Mouse (Mus musculus) liver, embryonic 11.5 days (tissue): ENCODE results near the gene C1ql1. TPM values are rescaled to one million over a fixed set of nuclear protein-coding genes. Genes with fewer than 3 reads are reported as not detected.
A peak's percentile ranks its signal among the peaks of the same experiment; 100 is the strongest.

ENCODE experiments used
- ATAC-seq: fragments of 200-750 bp; cut with Nextera tagmentation; replicated peaks from 2 replicates; pipeline ENCODE4 v1.8.0; 2017; ENCODE audit warnings: moderate number of reproducible peaks, mild to moderate bottlenecking, moderate TSS enrichment, moderate library complexity; ENCODE audit not compliant: low FRiP score
- DNase-seq: peaks from one replicate; pipeline ENCODE4 v3.0.0-alpha.2; 2017; ENCODE audit warnings: low spot score
- H3K27ac ChIP-seq: fragments of 300-500 bp; sonication (generic); 2 replicates; pipeline ENCODE4 v1.5.1; 2014; ENCODE audit warnings: mild to moderate bottlenecking, low read depth, low read length, control low read depth
- H3K27me3 ChIP-seq: fragments of 300-500 bp; sonication (generic); replicated peaks from 2 replicates; pipeline ENCODE4 v1.6.1; 2014; ENCODE audit warnings: low read length, mixed read lengths; ENCODE audit not compliant: control insufficient read depth, insufficient read depth
- H3K36me3 ChIP-seq: fragments of 300-500 bp; sonication (generic); 2 replicates; pipeline ENCODE4 v1.6.1; 2014; ENCODE audit warnings: mild to moderate bottlenecking, low read length, moderate library complexity, mixed read lengths; ENCODE audit not compliant: control insufficient read depth, insufficient read depth
- H3K4me1 ChIP-seq: fragments of 300-500 bp; sonication (generic); replicated peaks from 2 replicates; pipeline ENCODE4 v1.6.1; 2014; ENCODE audit warnings: low read length, mixed read lengths; ENCODE audit not compliant: control insufficient read depth, insufficient read depth
- H3K4me2 ChIP-seq: fragments of 300-500 bp; sonication (generic); 2 replicates; pipeline ENCODE4 v1.6.1; 2014; ENCODE audit warnings: mild to moderate bottlenecking, control low read depth, moderate library complexity
- H3K4me3 ChIP-seq: fragments of 300-500 bp; sonication (generic); 2 replicates; pipeline ENCODE4 v1.5.1; 2014; ENCODE audit warnings: low read depth, low read length, control low read depth
- H3K9ac ChIP-seq: fragments of 300-500 bp; sonication (generic); 2 replicates; pipeline ENCODE4 v1.6.1; 2014; ENCODE audit warnings: low read depth, low read length, control low read depth
- H3K9me3 ChIP-seq: fragments of 300-500 bp; sonication (generic); 2 replicates; pipeline ENCODE4 v1.6.1; 2016; ENCODE audit warnings: low read length, inconsistent platforms, mixed read lengths; ENCODE audit not compliant: control insufficient read depth
- WGBS: fragments of 180-500 bp; shearing (Covaris S2); extraction: QIAGEN DNeasy Blood & Tissue Kit; methylation state at CpG from one replicate; pipeline ENCODE4 v1.1.7; 2014; 5-methylcytosine and 5-hydroxymethylcytosine counted together
- polyA plus RNA-seq: library from polyadenylated mRNA; unstranded; fragments of >200 nt; fragmentation: Nextera tagmentation; extraction: Ambion mirVana; gene quantifications from 2 replicates; pipeline ENCODE4 v1.2.1, GENCODE M21; 2014

Gene C1ql1
- polyA plus RNA-seq, 1 experiment from 2014 or later: 0.78 TPM

DNA sequence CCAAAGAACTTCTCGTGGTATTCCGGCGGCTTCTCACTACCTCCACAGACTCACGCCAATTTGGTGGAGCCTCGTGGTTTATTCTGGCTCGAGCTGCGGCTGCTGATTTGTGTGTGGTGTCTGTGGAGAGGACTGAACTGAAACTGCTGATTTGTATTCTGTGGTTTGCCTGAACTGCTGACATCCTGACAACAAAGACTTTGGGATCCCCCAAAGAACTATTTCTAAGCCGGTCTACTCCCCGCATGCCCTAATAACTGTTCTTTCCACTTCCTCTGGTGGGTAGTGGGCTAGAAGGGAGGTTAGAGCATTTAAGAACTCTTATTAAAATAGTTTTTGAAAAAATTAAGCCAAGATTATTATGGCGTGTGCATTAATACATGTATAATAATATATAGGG is 15.8 kb downstream of the C1ql1 start:
- Histone ChIP-seq H3K27ac (no peak overlapping the region), H3K4me3 (no peak overlapping the region), H3K36me3 (no peaks in the 10 kb centered on the region), H3K9me3 (no peaks in the 10 kb centered on the region), H3K4me1 (no peaks in the 10 kb centered on the region; the same call in 1 of the 2 replicates), H3K9ac (no peak overlapping the region), H3K27me3 (peaks cover 14% of the 10 kb centered on the region), H3K4me2 (no peak overlapping the region)
- DNase-seq: no peak
- ATAC-seq: no peak
- WGBS: 77% methylated on average over 10 of the region's 10 CpGs

DNA sequence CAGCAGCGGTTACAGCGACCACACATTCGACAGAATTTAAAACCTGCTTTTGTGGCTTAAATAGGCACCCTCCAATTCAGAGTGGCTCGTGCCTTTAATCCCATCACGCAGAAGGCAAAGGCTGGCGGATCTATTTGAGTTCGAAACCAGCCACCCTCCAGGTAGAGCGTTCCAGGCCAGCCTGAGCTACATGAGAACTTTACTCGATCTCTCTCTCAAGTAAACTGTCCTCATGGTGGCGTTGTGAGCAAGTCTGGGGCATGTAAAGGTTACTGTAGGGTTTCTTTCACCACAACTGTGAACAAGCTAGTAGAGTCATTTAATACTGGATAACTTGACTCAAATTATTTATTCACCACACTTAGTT is 21.2 kb downstream of the C1ql1 start:
- peak overlapping the region; percentile 73 for H3K4me2 ChIP-seq
- H3K4me1 ChIP-seq: peaks cover 6% of the 10 kb centered on the region; the same call in 1 of the 2 replicates
- peaks cover 3% of the 10 kb centered on the region; the same call in 1 of the 2 replicates for H3K36me3 ChIP-seq
- peak overlapping the region; percentile 98 for H3K27ac ChIP-seq
- 1% methylated on average over 10 of the region's 10 CpGs for WGBS
- ATAC-seq (peak; percentile 42), DNase-seq (no peak)
- H3K9me3 ChIP-seq: no peaks in the 10 kb centered on the region
- H3K27me3 ChIP-seq: no peaks in the 10 kb centered on the region
- H3K9ac ChIP-seq: peak overlapping the region; percentile 89
- H3K4me3 ChIP-seq: peak overlapping the region; percentile 86

DNA sequence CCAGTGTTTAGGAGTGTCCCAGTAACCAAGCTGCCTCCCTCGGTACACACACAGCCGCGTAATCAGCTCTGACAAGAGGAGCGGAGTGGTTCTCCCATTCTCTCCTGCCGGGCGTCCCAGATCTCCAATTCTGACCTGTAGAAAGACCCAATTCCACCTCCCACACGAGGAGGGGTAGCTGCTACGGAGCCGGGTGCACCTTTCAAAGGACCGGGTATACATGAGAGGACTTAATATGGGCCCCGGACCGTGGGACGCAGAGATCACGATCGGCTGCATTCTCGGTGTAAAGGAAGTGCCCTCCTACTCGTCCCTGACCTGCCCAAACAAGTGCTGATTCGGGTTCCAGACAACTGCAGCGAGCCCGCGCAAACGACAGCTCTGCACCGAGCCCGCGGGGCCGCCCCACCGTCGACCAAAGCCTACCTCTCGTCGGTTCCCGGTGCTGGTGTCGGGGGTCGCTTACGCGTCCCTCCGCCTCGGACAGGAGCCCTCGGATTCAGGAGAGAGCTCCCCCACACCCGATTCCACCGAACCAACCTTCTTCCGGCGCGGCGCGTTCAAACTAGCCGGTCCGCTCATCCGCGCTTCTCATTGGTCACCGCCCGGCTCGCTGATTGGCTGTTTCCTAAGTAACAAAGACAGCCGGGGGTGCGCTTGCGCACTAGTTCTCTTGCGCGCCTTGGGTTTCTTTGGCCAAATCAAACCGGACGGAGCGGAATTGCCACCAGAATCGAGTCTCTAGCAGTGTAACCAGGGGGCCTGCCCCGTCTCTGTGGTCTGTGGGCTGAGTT is 21.7 kb downstream of the C1ql1 start, which contains the start of gene Kif18b:
TSS of gene Kif18b (minus strand) at position 568 of the 794 bp plus-strand sequence.
- peak; percentile 91 for ATAC-seq
- H3K27me3 ChIP-seq: no peaks in the 10 kb centered on the region
- no peaks in the 10 kb centered on the region for H3K9me3 ChIP-seq
- peak within 1 kb of the TSS; percentile 98 for H3K27ac ChIP-seq
- DNase-seq: peak; percentile 95
- peak within 1 kb of the TSS; percentile 89 for H3K9ac ChIP-seq
- peak within 1 kb of the TSS; percentile 73 for H3K4me2 ChIP-seq
- H3K4me1 ChIP-seq: peaks cover 6% of the 10 kb centered on the region; the same call in 1 of the 2 replicates
- WGBS: under 1% methylated on average over 62 of the region's 62 CpGs
- H3K4me3 ChIP-seq: peak within 1 kb of the TSS; percentile 86
- H3K36me3 ChIP-seq: peaks cover 3% of the 10 kb centered on the region; the same call in 1 of the 2 replicates

DNA sequence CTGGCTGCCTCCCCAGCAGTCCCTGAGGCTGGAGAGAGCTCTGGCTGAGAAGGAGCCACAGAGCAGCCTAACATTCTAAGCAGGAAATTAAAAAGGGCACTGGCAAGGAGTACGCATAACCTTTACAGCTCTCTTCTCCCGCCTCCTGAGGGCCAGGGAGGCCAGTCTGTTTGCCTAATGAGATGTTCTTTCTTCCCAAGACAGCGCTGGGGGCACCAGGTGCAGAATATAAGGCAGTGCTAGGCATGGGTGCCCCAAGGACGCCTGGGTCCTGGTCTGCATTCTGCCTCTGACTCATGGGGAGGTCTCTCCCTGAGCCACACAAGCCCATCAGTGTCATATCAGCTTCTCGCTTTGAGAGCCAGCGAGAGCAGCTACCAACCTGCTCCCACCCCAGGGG is 25.0 kb downstream of the C1ql1 start:
- peaks cover 6% of the 10 kb centered on the region; the same call in 1 of the 2 replicates for H3K4me1 ChIP-seq
- peaks cover 3% of the 10 kb centered on the region; the same call in 1 of the 2 replicates for H3K36me3 ChIP-seq
- H3K27me3 ChIP-seq: no peaks in the 10 kb centered on the region
- H3K4me2 ChIP-seq: no peak overlapping the region
- H3K9me3 ChIP-seq: no peaks in the 10 kb centered on the region
- DNase-seq (no peak), ATAC-seq (no peak)
- H3K9ac ChIP-seq: no peak overlapping the region
- no peak overlapping the region for H3K4me3 ChIP-seq
- 81% methylated on average over 6 of the region's 6 CpGs for WGBS
- H3K27ac ChIP-seq: no peak overlapping the region

DNA sequence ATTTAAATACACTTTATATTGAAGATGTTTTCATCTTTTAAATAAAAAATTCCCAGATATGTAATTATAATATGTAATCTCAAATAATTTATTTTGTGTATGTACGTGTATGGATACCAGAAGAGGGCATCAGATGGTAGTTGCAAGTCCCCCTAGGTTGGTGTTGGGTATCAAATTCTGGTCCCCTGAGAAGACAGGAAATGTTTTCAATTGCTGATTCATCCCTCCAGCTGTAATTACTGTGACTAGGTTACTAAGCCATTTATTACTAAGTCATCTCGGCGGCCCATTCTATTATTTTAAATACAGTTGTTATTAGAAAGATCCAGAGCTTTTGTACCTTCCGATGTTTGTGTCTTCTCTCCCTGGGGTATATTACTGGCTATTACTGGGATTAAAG is 28.4 kb downstream of the C1ql1 start:
- H3K4me2 ChIP-seq: no peak overlapping the region
- peaks cover 35% of the 10 kb centered on the region for H3K36me3 ChIP-seq
- H3K4me3 ChIP-seq: no peak overlapping the region
- no peak overlapping the region for H3K27ac ChIP-seq
- H3K4me1 ChIP-seq: peaks cover 6% of the 10 kb centered on the region; the same call in 1 of the 2 replicates
- H3K27me3 ChIP-seq: no peaks in the 10 kb centered on the region
- DNase-seq (no peak), ATAC-seq (no peak)
- no peaks in the 10 kb centered on the region for H3K9me3 ChIP-seq
- no peak overlapping the region for H3K9ac ChIP-seq
- WGBS: 89% methylated on average over 4 of the region's 4 CpGs

DNA sequence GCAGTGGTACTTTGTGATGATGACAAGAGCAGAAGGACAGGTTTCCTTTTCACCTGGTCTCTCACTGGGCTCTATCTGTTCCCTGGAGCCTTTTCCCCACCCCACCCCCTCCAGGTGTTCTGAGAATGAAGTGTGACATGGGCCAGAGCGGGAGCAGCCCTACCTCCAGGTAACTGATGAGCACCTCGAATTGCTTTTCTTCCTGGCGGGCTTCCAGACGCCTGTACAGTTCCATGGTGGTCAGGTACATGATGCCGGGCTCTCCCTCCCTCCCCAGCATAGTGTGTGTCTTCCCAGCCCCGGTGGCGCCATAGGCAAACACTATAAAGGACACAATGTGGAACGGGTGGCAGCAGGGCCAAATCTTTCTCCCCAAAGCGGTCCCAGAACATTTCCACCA is 31.1 kb downstream of the C1ql1 start:
- no peak for DNase-seq
- H3K9ac ChIP-seq: no peak overlapping the region
- no peak overlapping the region for H3K4me3 ChIP-seq
- WGBS: 86% methylated on average over 9 of the region's 9 CpGs
- no peak overlapping the region for H3K4me2 ChIP-seq
- H3K36me3 ChIP-seq: peaks cover 44% of the 10 kb centered on the region
- no peaks in the 10 kb centered on the region for H3K27me3 ChIP-seq
- no peaks in the 10 kb centered on the region for H3K9me3 ChIP-seq
- no peaks in the 10 kb centered on the region for H3K4me1 ChIP-seq
- no peak for ATAC-seq
- no peak overlapping the region for H3K27ac ChIP-seq

DNA sequence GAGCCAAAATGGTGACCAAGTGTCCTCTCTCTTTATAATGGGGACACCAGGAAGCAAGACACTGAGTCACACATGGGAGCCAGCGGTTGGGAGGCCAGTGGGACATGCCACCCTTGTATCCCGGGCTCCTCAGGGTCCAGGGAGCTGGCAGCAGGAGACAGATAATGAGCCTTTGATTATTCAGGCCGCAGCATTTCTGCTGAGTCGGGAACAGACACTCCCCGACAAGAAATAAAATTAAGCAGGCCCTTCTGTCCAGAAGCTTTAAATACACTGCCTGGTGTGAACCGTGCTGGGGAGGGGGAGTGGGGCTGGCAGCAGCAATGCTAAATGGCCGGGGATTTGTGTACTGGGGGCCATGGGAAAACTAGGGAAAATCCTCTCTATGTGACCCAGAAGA is 35.1 kb downstream of the C1ql1 start:
- Histone ChIP-seq H3K9me3 (no peaks in the 10 kb centered on the region), H3K4me1 (no peaks in the 10 kb centered on the region), H3K4me2 (no peak overlapping the region), H3K9ac (no peak overlapping the region), H3K4me3 (no peak overlapping the region), H3K27ac (no peak overlapping the region), H3K27me3 (no peaks in the 10 kb centered on the region), H3K36me3 (peaks cover 82% of the 10 kb centered on the region)
- DNase-seq: no peak
- WGBS: 82% methylated on average over 7 of the region's 7 CpGs
- ATAC-seq: no peak

DNA sequence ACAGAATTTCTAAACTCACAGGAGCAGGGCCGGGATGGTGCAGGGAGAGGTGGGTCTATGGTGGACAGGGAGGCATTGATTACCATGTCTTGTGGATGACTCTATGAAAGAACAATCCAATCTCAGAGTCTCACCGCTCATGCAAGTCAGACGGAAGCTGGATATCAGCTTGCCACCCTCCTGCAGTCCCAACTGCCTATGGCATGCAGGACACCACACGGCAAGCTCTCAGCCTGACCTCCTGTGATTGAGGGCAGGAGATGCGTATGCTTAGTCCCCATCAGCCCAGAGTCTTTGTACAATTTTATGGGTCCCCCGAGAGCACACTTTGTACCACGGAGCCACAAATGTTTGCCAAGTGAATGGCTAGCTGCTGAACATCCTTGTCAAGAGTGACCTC is 42.8 kb downstream of the C1ql1 start:
- 82% methylated on average over 7 of the region's 7 CpGs for WGBS
- Histone ChIP-seq H3K27ac (no peak overlapping the region), H3K4me2 (no peak overlapping the region), H3K36me3 (peaks cover 35% of the 10 kb centered on the region), H3K4me3 (no peak overlapping the region), H3K4me1 (no peaks in the 10 kb centered on the region), H3K27me3 (no peaks in the 10 kb centered on the region), H3K9ac (no peak overlapping the region), H3K9me3 (no peaks in the 10 kb centered on the region)
- no peak for ATAC-seq
- no peak for DNase-seq

DNA sequence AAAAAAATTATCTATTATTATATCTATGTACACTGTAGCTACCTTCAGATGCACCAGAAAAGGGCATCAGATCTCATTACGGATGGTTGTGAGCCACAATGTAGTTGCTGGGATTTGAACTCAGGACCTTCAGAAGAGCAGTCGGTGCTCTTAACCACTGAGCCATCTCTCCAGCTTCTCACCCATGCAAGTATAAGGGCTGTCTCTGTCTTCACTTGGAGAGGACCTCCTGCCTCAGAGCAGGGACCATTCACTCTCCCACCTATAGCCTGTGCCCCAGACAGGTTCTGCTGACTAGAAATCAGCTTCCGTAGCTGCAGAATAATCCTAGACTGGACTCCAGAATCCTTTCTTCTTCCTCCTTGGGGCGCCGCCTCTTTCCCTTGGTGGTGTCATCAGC is 44.4 kb downstream of the C1ql1 start:
- H3K4me2 ChIP-seq: no peak overlapping the region
- no peaks in the 10 kb centered on the region for H3K9me3 ChIP-seq
- H3K36me3 ChIP-seq: peaks cover 20% of the 10 kb centered on the region
- WGBS: 84% methylated on average over 5 of the region's 5 CpGs
- no peak for DNase-seq
- H3K9ac ChIP-seq: no peak overlapping the region
- no peak overlapping the region for H3K27ac ChIP-seq
- no peak for ATAC-seq
- H3K27me3 ChIP-seq: peaks cover 2% of the 10 kb centered on the region; the same call in 1 of the 2 replicates
- H3K4me1 ChIP-seq: no peaks in the 10 kb centered on the region
- H3K4me3 ChIP-seq: no peak overlapping the region
